Mouse (Mus musculus): ENCODE data around the gene Grik3.

The Grik3 gene

GRCm38 (mm10) chr4:125718429-125719140, 228.1 kb downstream of the Grik3 start:
- DNase-seq (ENCODE audit: low read depth, low spot score) = no peak

GRCm38 (mm10) chr4:125726241-125726640, 235.7 kb downstream of the Grik3 start:
- DNase-seq (ENCODE audit: low read depth, low spot score) = no peak

GRCm38 (mm10) chr4:125727030-125727429, 236.5 kb downstream of the Grik3 start:
- no peak for DNase-seq (ENCODE audit: low read depth, low spot score)

GRCm38 (mm10) chr4:125727626-125728025, 237.1 kb downstream of the Grik3 start:
- DNase-seq (ENCODE audit: low read depth, low spot score) = no peak

GRCm38 (mm10) chr4:125728091-125728863, 237.8 kb downstream of the Grik3 start:
- no peak for DNase-seq (ENCODE audit: low read depth, low spot score)

- no peak for DNase-seq (ENCODE audit: low read depth, low spot score)
Observed at GRCm38 (mm10) chr4:125729305-125730220, 239.1 kb downstream of the Grik3 start.

- no peak for DNase-seq (ENCODE audit: low read depth, low spot score)
Observed at GRCm38 (mm10) chr4:125730751-125731150, 240.3 kb downstream of the Grik3 start.

GRCm38 (mm10) chr4:125736783-125737182, 246.3 kb downstream of the Grik3 start:
- no peak for DNase-seq (ENCODE audit: low read depth, low spot score)

- DNase-seq (ENCODE audit: low read depth, low spot score) = no peak
Observed at GRCm38 (mm10) chr4:125738825-125739224, 248.3 kb downstream of the Grik3 start.

- no peak for DNase-seq (ENCODE audit: low read depth, low spot score)
Observed at GRCm38 (mm10) chr4:125742162-125742571, 251.7 kb downstream of the Grik3 start.

GRCm38 (mm10) chr4:125745902-125746301, 255.4 kb downstream of the Grik3 start:
- no peak for DNase-seq (ENCODE audit: low read depth, low spot score)

- DNase-seq (ENCODE audit: low read depth, low spot score) = no peak
Observed at GRCm38 (mm10) chr4:125756393-125756792, 265.9 kb downstream of the Grik3 start.

GRCm38 (mm10) chr4:125760326-125760725, 269.8 kb downstream of the Grik3 start:
- no peak for DNase-seq (ENCODE audit: low read depth, low spot score)

GRCm38 (mm10) chr4:125763056-125763455, 272.6 kb downstream of the Grik3 start:
- DNase-seq (ENCODE audit: low read depth, low spot score) = no peak

Measured in c-Kit-negative CD71-positive TER-119-positive erythroid progenitor cells, embryonic 14.5 days (primary cell).